Mouse (Mus musculus) E14TG2a.4 (cell line): ENCODE data around the gene Zc3hc1.
"Not testable (repeated sequence)": the region's sequence is repeated elsewhere in the genome, so short reads cannot be mapped to it uniquely, and the experiment has no call there.

ENCODE experiments used
- H3K27me3 ChIP-seq: 2 replicates; pipeline ENCODE4 v1.6.1; 2014; ENCODE audit warnings: low read length, control low read depth; ENCODE audit not compliant: insufficient read depth
- H3K36me3 ChIP-seq: 2 replicates; pipeline ENCODE4 v1.6.1; 2014; ENCODE audit warnings: low read length, control low read depth; ENCODE audit not compliant: insufficient read depth
- H3K4me1 ChIP-seq: replicated peaks from 2 replicates; pipeline ENCODE4 v1.6.1; 2014; ENCODE audit warnings: low read depth, low read length, control low read depth
- H3K4me3 ChIP-seq: replicated peaks from 2 replicates; pipeline ENCODE4 v1.5.1; 2014; ENCODE audit warnings: mild to moderate bottlenecking, low read length
- H3K9me3 ChIP-seq: 2 replicates; pipeline ENCODE4 v1.6.1; 2014; ENCODE audit warnings: low read length, control low read depth
- CTCF ChIP-seq: conservative IDR thresholded peaks from 2 replicates; pipeline ENCODE4 v1.5.1; 2014; ENCODE audit warnings: low read length
- NANOG ChIP-seq: IDR thresholded peaks from 2 replicates; pipeline ENCODE4 v1.6.1; 2014; ENCODE audit warnings: borderline replicate concordance, low read length, mixed read lengths
- POU5F1 ChIP-seq: IDR thresholded peaks from 2 replicates; pipeline ENCODE4 v1.6.1; 2014; ENCODE audit warnings: low read length, borderline replicate concordance

Gene Zc3hc1

GRCm38 (mm10) chr6:30391996-30392395, 1.2 kb upstream of the Zc3hc1 start:
- Histone ChIP-seq H3K36me3 (peaks cover 10% of the 10 kb centered on the region), H3K9me3 (no peaks in the 10 kb centered on the region), H3K27me3 (peaks cover 5% of the 10 kb centered on the region; the same call in 1 of the 2 replicates), H3K4me3 (no peak overlapping the region), H3K4me1 (peaks cover 10% of the 10 kb centered on the region)
- TF ChIP-seq POU5F1 = no peak
- TF ChIP-seq CTCF = no peak

DNA sequence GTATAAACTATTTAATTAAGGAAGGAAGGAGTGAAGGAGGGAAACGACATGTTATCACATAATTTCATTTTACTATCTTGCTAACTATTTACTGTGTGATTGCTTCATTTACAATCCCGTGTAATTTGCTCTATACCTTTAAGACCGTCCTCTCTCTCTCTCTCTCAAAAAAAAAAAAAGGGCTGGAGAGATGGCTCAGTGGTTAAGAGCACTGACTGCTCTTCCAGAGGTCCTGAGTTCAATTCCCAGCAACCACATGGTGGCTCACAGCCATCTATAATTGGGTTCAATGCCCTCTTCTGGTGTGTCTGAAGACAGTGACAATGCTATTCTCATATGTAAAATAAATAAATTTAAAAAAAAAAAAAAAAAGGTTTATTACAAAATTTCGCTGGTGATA, 557 bp downstream of the Zc3hc1 start:
- Histone ChIP-seq H3K4me3 (peak overlapping the region; percentile 94), H3K36me3 (peaks cover 27% of the 10 kb centered on the region), H3K4me1 (peaks cover 10% of the 10 kb centered on the region)
- not testable (repeated sequence) for H3K27me3 ChIP-seq, H3K9me3 ChIP-seq

GRCm38 (mm10) chr6:30381116-30381515, 9.7 kb downstream of the Zc3hc1 start:
- TF ChIP-seq POU5F1 (no peak), CTCF (peak; percentile 24)
- H3K4me1 ChIP-seq = peaks cover 10% of the 10 kb centered on the region
- no peak overlapping the region for H3K4me3 ChIP-seq
- no peaks in the 10 kb centered on the region for H3K27me3 ChIP-seq
- H3K36me3 ChIP-seq = peaks cover 96% of the 10 kb centered on the region
- no peaks in the 10 kb centered on the region for H3K9me3 ChIP-seq

DNA sequence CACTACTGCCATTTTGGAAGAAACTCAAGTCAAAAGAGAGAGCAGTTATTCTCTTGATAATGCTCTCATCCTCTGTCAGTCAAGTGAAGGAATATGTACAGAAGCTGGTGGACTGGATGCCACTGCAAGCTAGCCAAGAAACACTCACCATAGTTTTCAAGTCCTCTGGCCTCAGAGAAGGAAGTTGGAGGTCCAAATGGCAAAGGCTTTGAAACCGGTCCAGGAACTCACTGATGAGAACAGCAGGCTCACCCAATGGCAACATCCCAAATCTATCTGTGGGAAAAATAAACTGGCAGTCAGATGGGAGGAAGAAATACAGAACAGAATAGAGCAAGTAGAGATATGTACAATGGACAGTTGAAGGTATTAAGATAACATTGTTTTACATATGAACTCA, 15.0 kb downstream of the Zc3hc1 start:
- Histone ChIP-seq H3K4me3 (no peak overlapping the region), H3K9me3 (no peaks in the 10 kb centered on the region), H3K27me3 (no peaks in the 10 kb centered on the region), H3K4me1 (peaks cover 42% of the 10 kb centered on the region), H3K36me3 (peaks cover 97% of the 10 kb centered on the region)
- no peak for TF ChIP-seq POU5F1
- no peak for TF ChIP-seq NANOG
- no peak for TF ChIP-seq CTCF

DNA sequence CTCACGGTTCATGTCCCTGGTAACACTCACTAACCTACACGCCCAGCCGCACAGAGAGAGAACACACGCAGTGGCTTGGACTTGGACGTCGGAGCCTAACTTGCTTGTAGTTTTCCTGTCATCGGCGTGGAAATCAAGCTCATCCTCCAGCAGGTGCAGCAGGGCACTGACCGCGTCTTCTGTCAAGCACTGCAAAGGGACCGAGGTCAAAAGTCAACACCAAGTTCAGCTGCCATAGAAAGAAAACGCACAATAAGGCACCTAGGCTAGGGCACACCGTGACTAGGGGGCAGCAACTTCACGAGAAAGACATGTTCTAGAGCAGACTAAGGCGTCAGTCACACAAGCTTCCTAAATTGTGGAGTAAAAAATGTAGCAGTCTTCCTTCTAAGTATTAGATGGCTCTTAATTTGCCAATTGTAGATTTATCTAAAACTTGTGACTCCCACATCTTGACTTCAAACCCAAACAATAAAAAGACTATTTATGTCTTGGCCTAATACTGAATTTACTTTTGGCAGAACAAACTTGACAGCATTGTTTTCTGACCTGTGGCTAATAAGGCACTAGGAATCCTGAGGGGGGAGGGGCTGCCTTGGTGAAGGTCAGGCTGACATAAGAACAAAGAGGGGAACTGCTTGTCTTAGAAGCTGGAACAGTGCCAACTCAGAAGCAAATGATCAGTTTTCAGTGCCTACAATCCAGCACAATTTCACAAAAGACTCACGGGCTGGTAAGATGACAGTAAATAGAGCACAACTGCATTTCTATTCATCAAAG, 15.9 kb downstream of the Zc3hc1 start:
- H3K36me3 ChIP-seq = peaks cover 97% of the 10 kb centered on the region
- TF ChIP-seq CTCF (no peak), POU5F1 (no peak), NANOG (no peak)
- H3K27me3 ChIP-seq = no peaks in the 10 kb centered on the region
- H3K9me3 ChIP-seq = no peaks in the 10 kb centered on the region
- no peak overlapping the region for H3K4me3 ChIP-seq
- peaks cover 42% of the 10 kb centered on the region for H3K4me1 ChIP-seq

DNA sequence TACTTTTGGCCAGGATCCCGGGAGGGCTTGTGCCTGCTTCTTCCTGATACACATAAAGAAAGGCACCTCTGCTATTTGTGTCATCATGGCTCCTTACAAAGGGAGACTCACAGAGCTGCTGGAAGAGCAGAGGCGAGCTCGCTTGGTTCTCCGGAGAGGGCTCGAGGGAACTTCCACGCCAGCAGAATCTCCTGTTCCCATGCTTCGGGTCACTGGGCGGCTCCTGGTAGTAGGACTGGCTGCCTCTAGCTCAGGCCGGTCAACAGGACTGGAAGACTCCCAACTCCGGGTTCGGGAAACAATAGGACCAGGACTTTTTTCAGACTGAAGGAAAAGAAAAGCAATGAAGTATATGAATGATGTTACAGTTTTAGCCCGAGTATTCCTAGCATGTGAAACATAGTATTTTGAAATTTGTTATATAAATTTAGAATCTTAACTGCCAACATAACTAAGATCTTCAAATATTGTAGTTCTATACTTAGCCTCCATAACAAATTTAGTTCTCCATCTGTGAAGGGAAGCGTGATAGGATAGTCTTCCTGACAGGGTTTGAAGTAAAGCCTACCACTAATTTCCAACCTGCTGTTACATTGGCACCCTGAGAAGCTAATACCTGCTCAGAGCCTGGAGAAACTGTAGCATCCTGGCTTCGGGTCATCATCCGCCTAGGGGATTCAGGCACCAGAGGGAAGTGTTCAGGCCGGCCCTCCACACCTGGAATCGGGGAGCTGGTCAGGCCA, 18.0 kb downstream of the Zc3hc1 start:
- H3K9me3 ChIP-seq = no peaks in the 10 kb centered on the region
- H3K4me1 ChIP-seq = peaks cover 42% of the 10 kb centered on the region
- TF ChIP-seq CTCF = no peak
- no peak for TF ChIP-seq NANOG
- no peak for TF ChIP-seq POU5F1
- no peaks in the 10 kb centered on the region for H3K27me3 ChIP-seq
- H3K36me3 ChIP-seq = peaks cover 99% of the 10 kb centered on the region
- no peak overlapping the region for H3K4me3 ChIP-seq

DNA sequence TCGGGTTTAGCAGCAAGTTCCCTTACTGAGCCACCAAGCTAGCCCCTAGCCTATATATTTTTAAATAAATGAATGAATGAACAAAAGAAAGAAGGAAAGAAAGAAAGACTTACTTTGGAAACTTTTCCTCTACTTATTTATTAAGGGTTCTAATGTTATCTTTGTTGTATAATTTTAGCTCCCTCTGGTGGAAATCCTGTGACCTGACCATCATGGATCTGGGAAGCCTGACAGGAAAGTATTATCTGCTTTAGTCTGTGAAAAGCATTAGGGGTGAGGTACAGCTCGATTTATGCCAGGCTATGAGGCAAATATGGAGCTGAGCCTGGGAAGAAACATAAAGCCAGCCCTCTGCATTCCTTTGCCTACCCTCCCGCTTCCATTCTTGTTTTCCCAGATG, 21.5 kb downstream of the Zc3hc1 start:
- Histone ChIP-seq H3K4me1 (peaks cover 21% of the 10 kb centered on the region), H3K27me3 (no peaks in the 10 kb centered on the region), H3K36me3 (peaks cover 97% of the 10 kb centered on the region), H3K4me3 (no peak overlapping the region), H3K9me3 (no peaks in the 10 kb centered on the region)
- TF ChIP-seq CTCF (no peak), POU5F1 (no peak), NANOG (no peak)

DNA sequence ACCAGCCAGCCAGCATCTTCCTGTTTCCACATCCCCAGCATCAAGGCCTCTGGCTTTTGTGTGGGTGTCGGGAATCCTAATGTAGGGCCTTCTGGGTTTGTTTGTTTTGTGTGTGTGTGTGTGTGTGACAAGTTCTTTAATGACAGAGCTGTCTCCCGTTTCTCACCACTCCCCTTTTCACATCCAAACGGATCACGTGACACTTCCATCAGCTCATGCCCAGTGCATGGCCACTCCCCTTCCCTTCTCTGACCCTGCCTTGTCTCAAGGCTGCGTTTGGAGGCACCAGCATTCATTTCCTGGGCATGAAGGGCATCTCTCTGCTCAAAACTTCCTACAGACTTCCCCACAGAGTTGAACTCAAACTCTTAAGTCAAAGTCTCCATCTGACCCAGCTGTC, 27.0 kb downstream of the Zc3hc1 start:
- Histone ChIP-seq H3K9me3 (no peaks in the 10 kb centered on the region), H3K36me3 (peaks cover 55% of the 10 kb centered on the region), H3K4me1 (peaks cover 14% of the 10 kb centered on the region), H3K27me3 (no peaks in the 10 kb centered on the region), H3K4me3 (no peak overlapping the region)
- TF ChIP-seq CTCF (no peak), POU5F1 (no peak), NANOG (no peak)

- TF ChIP-seq NANOG = no peak
- TF ChIP-seq POU5F1 = no peak
- no peak for TF ChIP-seq CTCF
- Histone ChIP-seq H3K27me3 (no peaks in the 10 kb centered on the region), H3K4me3 (no peak overlapping the region), H3K36me3 (peaks cover 16% of the 10 kb centered on the region), H3K9me3 (0 out of 2 replicates have a peak, but pooled peaks cover 3% of the 10 kb centered on the region), H3K4me1 (peaks cover 26% of the 10 kb centered on the region)
Observed at GRCm38 (mm10) chr6:30359762-30360509, 30.9 kb downstream of the Zc3hc1 start.
